Mouse (Mus musculus) embryonic facial prominence, embryonic 15.5 days (tissue): ENCODE data around the gene Rhcg. TPM values are rescaled to one million over a fixed set of nuclear protein-coding genes. Genes with fewer than 3 reads are reported as not detected.

Source experiments
- ATAC-seq: fragments of 200-750 bp; cut with Nextera tagmentation; 2 replicates; pipeline ENCODE4 v1.8.0; 2017; ENCODE audit warnings: low read depth, moderate TSS enrichment; ENCODE audit not compliant: insufficient number of reproducible peaks, low FRiP score, low TSS enrichment
- H3K27ac ChIP-seq: fragments of 300-500 bp; sonication (generic); replicated peaks from 2 replicates; pipeline ENCODE4 v1.5.1; 2015; ENCODE audit warnings: mild to moderate bottlenecking, inconsistent platforms
- H3K27me3 ChIP-seq: fragments of 300-500 bp; sonication (generic); 2 replicates; pipeline ENCODE4 v1.6.1; 2015; ENCODE audit warnings: inconsistent platforms
- H3K36me3 ChIP-seq: fragments of 300-500 bp; sonication (generic); 2 replicates; pipeline ENCODE4 v1.6.1; 2015; ENCODE audit warnings: mild to moderate bottlenecking, inconsistent platforms
- H3K4me1 ChIP-seq: fragments of 300-500 bp; sonication (generic); 2 replicates; pipeline ENCODE4 v1.6.1; 2015; ENCODE audit warnings: inconsistent platforms
- H3K4me2 ChIP-seq: fragments of 300-500 bp; sonication (generic); replicated peaks from 2 replicates; pipeline ENCODE4 v1.6.1; 2015; ENCODE audit warnings: mild to moderate bottlenecking, inconsistent platforms
- H3K4me3 ChIP-seq: fragments of 300-500 bp; sonication (generic); replicated peaks from 2 replicates; pipeline ENCODE4 v1.5.1; 2015; ENCODE audit warnings: mild to moderate bottlenecking, inconsistent platforms
- H3K9ac ChIP-seq: fragments of 300-500 bp; sonication (generic); 2 replicates; pipeline ENCODE4 v1.6.1; 2015; ENCODE audit warnings: inconsistent platforms
- H3K9me3 ChIP-seq: fragments of 300-500 bp; sonication (generic); replicated peaks from 2 replicates; pipeline ENCODE4 v1.6.1; 2016; ENCODE audit warnings: inconsistent platforms
- WGBS: fragments of 180-500 bp; shearing (Covaris S2); methylation state at CpG from one replicate; pipeline ENCODE4 v1.1.7; 2015; 5-methylcytosine and 5-hydroxymethylcytosine counted together
- polyA plus RNA-seq: library from polyadenylated mRNA; unstranded; fragments of >200 nt; fragmentation: Nextera tagmentation; extraction: Ambion mirVana; gene quantifications from 2 replicates; pipeline ENCODE4 v1.2.1, GENCODE M21; 2015

Rhcg gene
- polyA plus RNA-seq, 1 experiment from 2014 or later = 0.35 TPM

- no peaks in the 10 kb centered on the region for H3K36me3 ChIP-seq
- H3K9me3 ChIP-seq = no peaks in the 10 kb centered on the region
- peak overlapping the region; percentile 25; the same call in 1 of the 2 replicates for H3K27ac ChIP-seq
- H3K4me3 ChIP-seq = no peak overlapping the region
- peaks cover 70% of the 10 kb centered on the region for H3K27me3 ChIP-seq
- no peak overlapping the region for H3K4me2 ChIP-seq
- WGBS = 2% methylated on average over 5 of the region's 5 CpGs
- peaks cover 17% of the 10 kb centered on the region for H3K4me1 ChIP-seq
- no peak for ATAC-seq
- no peak overlapping the region for H3K9ac ChIP-seq
Observed at GRCm38 (mm10) chr7:79576659-79577058, 40.8 kb downstream of the Rhcg start.

GRCm38 (mm10) chr7:79572191-79572818 lies 45.2 kb downstream of the Rhcg start:
- no peak for ATAC-seq
- Histone ChIP-seq H3K9me3 (no peaks in the 10 kb centered on the region), H3K4me2 (no peak overlapping the region), H3K9ac (no peak overlapping the region), H3K27me3 (peaks cover 47% of the 10 kb centered on the region), H3K4me1 (no peaks in the 10 kb centered on the region; the same call in 1 of the 2 replicates), H3K27ac (no peak overlapping the region), H3K4me3 (no peak overlapping the region), H3K36me3 (no peaks in the 10 kb centered on the region)
- WGBS = 42% methylated on average over 18 of the region's 19 CpGs

- no peaks in the 10 kb centered on the region for H3K4me1 ChIP-seq
- no peaks in the 10 kb centered on the region for H3K9me3 ChIP-seq
- no peak overlapping the region for H3K27ac ChIP-seq
- H3K4me2 ChIP-seq = no peak overlapping the region
- no peak overlapping the region for H3K4me3 ChIP-seq
- ATAC-seq = no peak
- H3K36me3 ChIP-seq = no peaks in the 10 kb centered on the region
- H3K27me3 ChIP-seq = peaks cover 38% of the 10 kb centered on the region
- no peak overlapping the region for H3K9ac ChIP-seq
- WGBS = 32% methylated on average over 4 of the region's 4 CpGs
Observed at GRCm38 (mm10) chr7:79568937-79569535, 48.4 kb downstream of the Rhcg start.

GRCm38 (mm10) chr7:79568212-79568611 lies 49.2 kb downstream of the Rhcg start:
- ATAC-seq = no peak
- H3K27ac ChIP-seq = no peak overlapping the region
- H3K4me2 ChIP-seq = no peak overlapping the region
- peaks cover 44% of the 10 kb centered on the region for H3K27me3 ChIP-seq
- H3K4me1 ChIP-seq = no peaks in the 10 kb centered on the region
- no peak overlapping the region for H3K9ac ChIP-seq
- no peaks in the 10 kb centered on the region for H3K9me3 ChIP-seq
- no peaks in the 10 kb centered on the region for H3K36me3 ChIP-seq
- H3K4me3 ChIP-seq = no peak overlapping the region
- WGBS = 65% methylated on average over 6 of the region's 6 CpGs

GRCm38 (mm10) chr7:79563675-79564074 lies 53.8 kb downstream of the Rhcg start:
- H3K27me3 ChIP-seq = peaks cover 62% of the 10 kb centered on the region
- H3K9ac ChIP-seq = no peak overlapping the region
- no peaks in the 10 kb centered on the region for H3K4me1 ChIP-seq
- H3K4me3 ChIP-seq = no peak overlapping the region
- H3K4me2 ChIP-seq = no peak overlapping the region
- H3K27ac ChIP-seq = no peak overlapping the region
- H3K9me3 ChIP-seq = no peaks in the 10 kb centered on the region
- WGBS = 23% methylated on average over 13 of the region's 13 CpGs
- ATAC-seq = no peak
- H3K36me3 ChIP-seq = no peaks in the 10 kb centered on the region

- Histone ChIP-seq H3K27me3 (peaks cover 69% of the 10 kb centered on the region), H3K9ac (no peak overlapping the region), H3K36me3 (no peaks in the 10 kb centered on the region), H3K4me3 (no peak overlapping the region), H3K27ac (no peak overlapping the region), H3K9me3 (no peaks in the 10 kb centered on the region), H3K4me1 (no peaks in the 10 kb centered on the region), H3K4me2 (no peak overlapping the region)
- 42% methylated on average over 5 of the region's 5 CpGs for WGBS
- no peak for ATAC-seq
Observed at GRCm38 (mm10) chr7:79562385-79562784, 55.1 kb downstream of the Rhcg start.

GRCm38 (mm10) chr7:79558698-79559097 lies 58.8 kb downstream of the Rhcg start:
- Histone ChIP-seq H3K4me2 (no peak overlapping the region), H3K4me1 (peaks cover 4% of the 10 kb centered on the region; the same call in 1 of the 2 replicates), H3K9ac (no peak overlapping the region), H3K27me3 (peaks cover 85% of the 10 kb centered on the region), H3K9me3 (no peaks in the 10 kb centered on the region), H3K36me3 (no peaks in the 10 kb centered on the region), H3K4me3 (no peak overlapping the region), H3K27ac (no peak overlapping the region)
- ATAC-seq = no peak
- WGBS = 72% methylated on average over 1 of the region's 1 CpGs

- no peak overlapping the region for H3K4me3 ChIP-seq
- WGBS = 4% methylated on average over 8 of the region's 8 CpGs
- no peaks in the 10 kb centered on the region for H3K9me3 ChIP-seq
- no peak overlapping the region for H3K27ac ChIP-seq
- no peak for ATAC-seq
- peaks cover 91% of the 10 kb centered on the region for H3K27me3 ChIP-seq
- no peaks in the 10 kb centered on the region for H3K36me3 ChIP-seq
- no peak overlapping the region for H3K4me2 ChIP-seq
- no peak overlapping the region for H3K9ac ChIP-seq
- peaks cover 4% of the 10 kb centered on the region; the same call in 1 of the 2 replicates for H3K4me1 ChIP-seq
Observed at GRCm38 (mm10) chr7:79557728-79558221, 59.7 kb downstream of the Rhcg start.

GRCm38 (mm10) chr7:79555368-79556034 lies 62.0 kb downstream of the Rhcg start:
- peaks cover 4% of the 10 kb centered on the region; the same call in 1 of the 2 replicates for H3K4me1 ChIP-seq
- no peak overlapping the region for H3K4me3 ChIP-seq
- 2% methylated on average over 25 of the region's 25 CpGs for WGBS
- H3K27ac ChIP-seq = no peak overlapping the region
- no peak overlapping the region for H3K9ac ChIP-seq
- no peaks in the 10 kb centered on the region for H3K9me3 ChIP-seq
- H3K36me3 ChIP-seq = no peaks in the 10 kb centered on the region
- H3K27me3 ChIP-seq = peaks cover 92% of the 10 kb centered on the region
- ATAC-seq = no peak
- H3K4me2 ChIP-seq = no peak overlapping the region

GRCm38 (mm10) chr7:79552702-79553101 lies 64.8 kb downstream of the Rhcg start:
- H3K4me1 ChIP-seq = peaks cover 4% of the 10 kb centered on the region; the same call in 1 of the 2 replicates
- WGBS = 2% methylated on average over 10 of the region's 10 CpGs
- H3K36me3 ChIP-seq = no peaks in the 10 kb centered on the region
- H3K9me3 ChIP-seq = no peaks in the 10 kb centered on the region
- H3K9ac ChIP-seq = no peak overlapping the region
- ATAC-seq = no peak
- no peak overlapping the region for H3K4me3 ChIP-seq
- no peak overlapping the region for H3K4me2 ChIP-seq
- no peak overlapping the region for H3K27ac ChIP-seq
- peaks cover 96% of the 10 kb centered on the region for H3K27me3 ChIP-seq

GRCm38 (mm10) chr7:79548893-79549555 lies 68.4 kb downstream of the Rhcg start:
- Histone ChIP-seq H3K27ac (no peak overlapping the region), H3K4me3 (no peak overlapping the region), H3K27me3 (peaks cover 95% of the 10 kb centered on the region), H3K4me2 (no peak overlapping the region), H3K9me3 (no peaks in the 10 kb centered on the region), H3K9ac (no peak overlapping the region), H3K4me1 (no peaks in the 10 kb centered on the region), H3K36me3 (no peaks in the 10 kb centered on the region)
- ATAC-seq = no peak
- 11% methylated on average over 12 of the region's 12 CpGs for WGBS
